In the genomic region with DNA sequence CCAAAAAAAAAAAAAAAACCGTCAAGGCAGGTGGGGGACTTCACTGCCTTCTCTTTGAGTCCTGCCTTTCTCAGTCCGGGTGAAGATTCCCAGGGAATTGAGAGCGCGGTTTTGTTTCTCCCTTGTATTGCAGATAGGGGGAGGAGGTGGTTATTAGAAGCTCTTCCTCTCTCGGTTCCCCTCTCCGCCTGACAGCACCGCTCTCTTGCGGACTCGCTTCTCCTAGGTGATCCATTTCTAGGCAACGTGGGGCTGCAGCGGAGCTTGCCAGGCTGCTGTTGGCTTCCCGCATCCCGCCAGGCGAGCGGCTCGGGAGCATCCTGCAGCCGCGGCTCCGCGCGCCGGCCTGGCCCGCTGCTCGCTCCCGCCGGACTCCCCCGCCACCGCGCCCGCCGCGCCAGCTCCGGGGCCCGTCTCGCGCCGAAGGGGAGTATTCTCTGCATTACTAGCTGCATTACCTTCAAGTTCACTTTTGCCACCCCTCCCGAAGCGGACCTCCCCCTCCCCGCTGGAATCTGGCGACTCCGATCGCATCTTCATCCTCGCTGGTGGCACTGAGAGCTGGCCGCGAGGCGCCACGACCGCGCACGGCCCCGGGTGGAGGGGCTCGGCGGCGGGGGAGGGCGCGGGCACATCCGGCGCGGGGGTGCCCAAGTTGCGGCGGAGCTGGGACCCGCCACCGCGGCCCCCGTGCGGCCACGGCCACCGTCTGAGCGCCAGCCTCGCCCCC, we compare ENCODE assay signal across 9 mouse cellular contexts. TPM values are rescaled to one million over a fixed set of nuclear protein-coding genes. Genes with fewer than 3 reads are reported as not detected.
A peak's percentile ranks its signal among the peaks of the same experiment; 100 is the strongest.
DNase-seq lines count a peak whose midpoint lies in the region; ATAC-seq and TF ChIP-seq lines count a peak whose summit lies in the region.
"Had no signal": no experiment of that assay in that cellular context is flagged by ENCODE, and none has a peak within 500 bp of the region (broad histone marks: within the 10 kb centered on the region; RNA-seq: fewer than 3 reads in every experiment).

Gene Grid2 (plus strand): TSS at position 51 of the 730 bp plus-strand sequence.

- DNase-seq in lung, embryonic 14.5 days: peak; percentile 74
- DNase-seq in lung, postnatal 25 days (ENCODE audit: low spot score): no peak
- peak; percentile 66 for DNase-seq in embryo, embryonic 10 days (ENCODE audit: low spot score)
- peak; percentile 42 to 63 for DNase-seq in layer of hippocampus, postnatal 25 days (ENCODE audit: extremely low spot score in 1 of 2, low spot score in 1 of 2)
- DNase-seq in lung, postnatal 14 days: peak; percentile 0
- peak; percentile 59 for DNase-seq in right cerebral cortex, postnatal 4 days
- no peak for DNase-seq in T-cell, adult 2 months (ENCODE audit: low spot score)

- H3K9me3 ChIP-seq in lung, embryonic 14.5 days (ENCODE audit: low read depth, low read length): no peaks in the 10 kb centered on the region
- 0 out of 2 replicates have a peak, but pooled peaks cover 2% of the 10 kb centered on the region for H3K9me3 ChIP-seq in heart, embryonic 14.5 days (ENCODE audit: control insufficient read depth, low read length)

- ATAC-seq in lung, embryonic 14.5 days (ENCODE audit: insufficient read depth): peak; percentile 74
- ATAC-seq in heart, embryonic 14.5 days (ENCODE audit: insufficient number of reproducible peaks, insufficient read depth, low FRiP score, low read depth): no peak

- peak within 1 kb of the TSS; percentile 67 for H3K4me3 ChIP-seq in lung, embryonic 14.5 days (ENCODE audit: low read depth, low read length)
- peak within 1 kb of the TSS; percentile 66 to 74 for H3K4me3 ChIP-seq in heart, embryonic 14.5 days (ENCODE audit: control insufficient read depth in 1 of 2, insufficient read depth in 1 of 2, low read depth in 1 of 2, low read length in 2 of 2)
- H3K4me3 ChIP-seq: myocyte had no signal

- peaks cover 16% of the 10 kb centered on the region; the same call in 1 of the 2 replicates for H3K27me3 ChIP-seq in lung, embryonic 14.5 days (ENCODE audit: insufficient read depth, low read length)
- H3K27me3 ChIP-seq in heart, embryonic 14.5 days (ENCODE audit: control insufficient read depth, insufficient read depth, low read length): no peaks in the 10 kb centered on the region

- H3K4me1 ChIP-seq in lung, embryonic 14.5 days (ENCODE audit: insufficient read depth): no peaks in the 10 kb centered on the region
- H3K4me1 ChIP-seq in heart, embryonic 14.5 days (ENCODE audit: control insufficient read depth in 2 of 2, insufficient read depth in 2 of 2, low read length in 2 of 2): no peaks in the 10 kb centered on the region; a peak in 1 of 4 replicates

- no peaks in the 10 kb centered on the region for H3K36me3 ChIP-seq in lung, embryonic 14.5 days (ENCODE audit: insufficient read depth)
- no peaks in the 10 kb centered on the region for H3K36me3 ChIP-seq in heart, embryonic 14.5 days (ENCODE audit: control insufficient read depth, insufficient read depth, low read length)

- no peak within 1 kb of the TSS for H3K27ac ChIP-seq in lung, embryonic 14.5 days (ENCODE audit: low read depth)
- H3K27ac ChIP-seq in heart, embryonic 14.5 days (replicated peaks in 1 of 2; ENCODE audit: control insufficient read depth in 1 of 2, insufficient read depth in 1 of 2, low read depth in 2 of 2, low read length in 2 of 2): no peak within 1 kb of the TSS

- peak within 1 kb of the TSS; percentile 57 for H3K9ac ChIP-seq in lung, embryonic 14.5 days
- H3K9ac ChIP-seq in heart, embryonic 14.5 days (ENCODE audit: low read length): peak within 1 kb of the TSS; percentile 74

- WGBS in lung, embryonic 14.5 days: 1% methylated on average over 71 of the region's 71 CpGs
- under 1% methylated on average over 65 of the region's 71 CpGs for WGBS in heart, embryonic 14.5 days

- TF ChIP-seq CTCF in lung, embryonic 14.5 days (IDR thresholded peaks at IDR 0.05; ENCODE audit: low read depth): 0 out of 2 replicates have a peak, but pooled peaks have one; percentile 31

- peak within 1 kb of the TSS; percentile 96 for H3K4me2 ChIP-seq in lung, embryonic 14.5 days
- peak within 1 kb of the TSS; percentile 96 for H3K4me2 ChIP-seq in heart, embryonic 14.5 days (ENCODE audit: low read length)

RNA-seq across cellular contexts. Expression of gene Grid2, which starts in this region (rescaled TPM):
- polyA plus RNA-seq in lung, embryonic 14.5 days (2014; fragmentation: Nextera tagmentation; extraction: Ambion mirVana): 0.77 and 1.4 TPM in 2 replicates
- 1.2 and 1.3 TPM in 2 replicates for polyA plus RNA-seq in heart, embryonic 14.5 days (2014; fragmentation: Nextera tagmentation; extraction: Ambion mirVana)
- total RNA-seq in layer of hippocampus, postnatal 25 days (2021): 10 to 100 TPM; 13.5 to 17.8 TPM
- polyA plus RNA-seq: myocyte had no signal

Comparison
In these comparisons a context has a peak if more than half of its experiments do, and no peak if none do; other contexts are left out.
1. DNase-seq: peak in lung, embryonic 14.5 days (single experiment), embryo, embryonic 10 days (single experiment), layer of hippocampus, postnatal 25 days (2 of 2), lung, postnatal 14 days (single experiment) and right cerebral cortex, postnatal 4 days (single experiment); none in lung, postnatal 25 days (single experiment) and T-cell, adult 2 months (single experiment).